Mouse (Mus musculus) adrenal gland, postnatal 0 days (tissue): ENCODE measurements around the gene Tmem270. TPM values are rescaled to one million over a fixed set of nuclear protein-coding genes. Genes with fewer than 3 reads are reported as not detected.

Source experiments
- polyA plus RNA-seq: library from polyadenylated mRNA; unstranded; fragments of >200 nt; fragmentation: Nextera tagmentation; extraction: Ambion mirVana; gene quantifications from 2 replicates; pipeline ENCODE4 v1.2.1, GENCODE M21; 2015

Gene Tmem270
- polyA plus RNA-seq = not detected in 2 replicates

GRCm38 (mm10) chr5:134906633-134907032 lies at the start of gene Tmem270:
Gene Tmem270 (minus strand): TSS chr5:134906733.

GRCm38 (mm10) chr5:134946857-134947255 lies 40.3 kb upstream of the Tmem270 start, which contains the start of gene Cldn4:
Gene Cldn4 (minus strand): TSS chr5:134946934.

GRCm38 (mm10) chr5:134932179-134932902 lies 25.8 kb upstream of the Tmem270 start, which contains the start of gene Mettl27:
Gene Mettl27 (plus strand): TSS chr5:134932368.

GRCm38 (mm10) chr5:134915311-134915710 lies 8.8 kb upstream of the Tmem270 start, which contains the start of gene Cldn13:
Gene Cldn13 (minus strand): TSS chr5:134915526.

Other genes starting within 250 kb of the Tmem270 start
- 7.6 and 7.9 TPM in 2 replicates for gene Limk1, start 218.1 kb downstream of the Tmem270 start, polyA plus RNA-seq
- 128 and 135 TPM in 2 replicates for gene Eln, start 159.4 kb downstream of the Tmem270 start, polyA plus RNA-seq
- 5.6 and 17.2 TPM in 2 replicates for gene Cldn13, start 8.8 kb upstream of the Tmem270 start, polyA plus RNA-seq
- gene Mettl27, start 25.6 kb upstream of the Tmem270 start, polyA plus RNA-seq = 25.2 and 47.8 TPM in 2 replicates
- gene Cldn4, start 40.2 kb upstream of the Tmem270 start, polyA plus RNA-seq = 0.74 and 1.8 TPM in 2 replicates
- 9.2 and 9.9 TPM in 2 replicates for gene Cldn3, start 79.5 kb upstream of the Tmem270 start, polyA plus RNA-seq
- gene Abhd11, start 102.4 kb upstream of the Tmem270 start, polyA plus RNA-seq = 50.6 and 73.8 TPM in 2 replicates
- gene Stx1a, start 116.7 kb upstream of the Tmem270 start, polyA plus RNA-seq = 16.5 and 23.9 TPM in 2 replicates
- gene Dnajc30, start 157.5 kb upstream of the Tmem270 start, polyA plus RNA-seq = 28.7 and 44.2 TPM in 2 replicates
- 49.9 and 70.9 TPM in 2 replicates for gene Bud23, start 158.2 kb upstream of the Tmem270 start, polyA plus RNA-seq
- 9.5 and 14.7 TPM in 2 replicates for gene Vps37d, start 171.5 kb upstream of the Tmem270 start, polyA plus RNA-seq
- gene Mlxipl, start 183.2 kb upstream of the Tmem270 start, polyA plus RNA-seq = 3.0 and 7.7 TPM in 2 replicates
- gene Tbl2, start 242.9 kb upstream of the Tmem270 start, polyA plus RNA-seq = 8.7 and 12.8 TPM in 2 replicates